Mouse (Mus musculus): ENCODE measurements around the gene Sec13.

DNA sequence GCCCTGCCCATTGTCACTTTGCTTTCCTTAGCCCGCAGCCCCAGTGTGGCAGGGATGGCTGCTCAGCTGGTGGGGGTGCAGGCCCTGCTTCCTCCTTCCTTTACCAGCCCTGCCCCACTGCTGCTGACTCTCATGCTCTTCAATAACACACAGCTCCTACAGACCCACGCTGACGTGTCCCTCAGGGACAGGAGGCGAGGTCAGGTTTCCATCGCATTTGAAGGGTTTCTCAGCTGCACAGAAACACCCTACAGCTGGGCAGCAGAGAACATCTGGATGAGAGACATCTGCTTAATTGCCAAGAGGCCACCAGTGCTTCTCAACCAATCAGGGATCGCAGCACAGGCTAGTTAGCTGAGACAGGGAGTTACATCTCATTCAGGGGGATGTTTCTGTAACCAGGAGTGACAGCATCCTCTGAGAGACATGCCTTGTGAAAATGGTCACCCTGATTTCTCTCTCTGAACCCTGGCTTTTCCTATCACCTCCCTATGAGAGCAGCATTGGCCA, 47.0 kb upstream of the Sec13 start:
- TF ChIP-seq CTCF (IDR thresholded peaks at IDR 0.05; ENCODE audit: control insufficient read depth, insufficient read depth, insufficient read length) (no peak), MYOG (IDR thresholded peaks at IDR 0.05; ENCODE audit: control insufficient read depth, extremely low read depth, insufficient read length) (no peak)
